Mouse (Mus musculus) layer of hippocampus, adult 2 months (tissue): ENCODE measurements around the gene Klre1. TPM values are rescaled to one million over a fixed set of nuclear protein-coding genes. Genes with fewer than 3 reads are reported as not detected.

Source experiments
- DNase-seq, 2 experiments: peaks; one replicate each; pipeline ENCODE4 v3.0.0; 2022; ENCODE audit warnings: low spot score in 2 of 2
- H3K27ac ChIP-seq: fragments of 200-600 bp; 2 replicates; pipeline ENCODE4 v1.8.1; 2022
- H3K4me3 ChIP-seq: fragments of 200-600 bp; 2 replicates; pipeline ENCODE4 v1.8.1; 2022; ENCODE audit warnings: mild to moderate bottlenecking
- CTCF ChIP-seq: fragments of 200-600 bp; conservative IDR thresholded peaks from 2 replicates; pipeline ENCODE4 v1.8.1; 2022; ENCODE audit warnings: antibody characterized with exemption, mild to moderate bottlenecking, moderate library complexity
- long read RNA-seq, 2 experiments: library from polyadenylated mRNA; stranded (forward); transcript quantifications; one replicate each; pipeline ENCODE4 v2.0.0; 2021; ENCODE audit warnings: borderline mapping rate in 2 of 2
- total RNA-seq, 2 experiments: library from RNA; stranded (reverse); gene quantifications; 2 replicates each; pipeline ENCODE4 v1.2.3; 2021

Gene Klre1
- not detected for total RNA-seq
- long read RNA-seq, experiment 1, result 0 reads
- long read RNA-seq, experiment 2, result 0 reads

GRCm38 (mm10) chr6:129577605-129578004 lies at the start of gene Klre1:
Klre1 (plus strand) TSS chr6:129577905.
- no peak for DNase-seq
- no peak for TF ChIP-seq CTCF
- H3K27ac ChIP-seq, result no peak within 1 kb of the TSS
- no peak within 1 kb of the TSS for H3K4me3 ChIP-seq

GRCm38 (mm10) chr6:129529605-129530004 lies 48.1 kb upstream of the Klre1 start:
- no peak for TF ChIP-seq CTCF
- no peak for DNase-seq
- Histone ChIP-seq H3K4me3 (no peak overlapping the region), H3K27ac (no peak overlapping the region)

DNA sequence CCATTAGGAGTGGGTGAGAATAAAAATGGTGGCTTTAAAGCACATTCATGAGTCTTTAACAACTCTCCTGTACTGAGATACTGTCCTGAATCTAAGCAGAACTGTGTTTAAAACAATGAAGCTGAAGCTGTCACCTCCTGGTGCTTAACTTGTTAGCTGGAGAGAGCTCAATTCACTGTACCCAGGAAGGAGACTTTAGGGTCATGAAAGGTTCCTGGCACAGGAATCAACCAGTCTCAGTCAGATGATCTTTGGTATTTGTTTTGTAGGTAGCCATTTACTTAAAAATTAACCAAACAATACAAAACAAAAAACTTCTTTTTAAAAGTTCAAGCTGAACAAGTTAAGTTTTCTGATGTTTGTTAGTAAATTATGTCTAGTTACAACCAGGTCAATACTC lies 47.4 kb upstream of the Klre1 start:
- H3K27ac ChIP-seq, result no peak overlapping the region
- DNase-seq, result no peak
- no peak for TF ChIP-seq CTCF
- no peak overlapping the region for H3K4me3 ChIP-seq

GRCm38 (mm10) chr6:129532556-129532941 lies 45.2 kb upstream of the Klre1 start:
- H3K4me3 ChIP-seq, result peak overlapping the region; percentile 87
- no peak for DNase-seq
- peak overlapping the region; percentile 99 for H3K27ac ChIP-seq
- TF ChIP-seq CTCF, result peak; percentile 51

- peak; percentile 81 to 87 for DNase-seq
- Histone ChIP-seq H3K27ac (peak within 1 kb of the TSS; percentile 99), H3K4me3 (peak within 1 kb of the TSS; percentile 87)
- no peak for TF ChIP-seq CTCF
These were observed 44.5 kb upstream of the Klre1 start, which contains the start of gene Gabarapl1 for GRCm38 (mm10) chr6:129532942-129533860. Gabarapl1 (plus strand) TSS chr6:129533160.

GRCm38 (mm10) chr6:129534057-129534456 lies 43.6 kb upstream of the Klre1 start:
- TF ChIP-seq CTCF, result no peak
- no peak for DNase-seq

GRCm38 (mm10) chr6:129534627-129535190 lies 43.0 kb upstream of the Klre1 start:
- Histone ChIP-seq H3K27ac (peak overlapping the region; percentile 99), H3K4me3 (peak overlapping the region; percentile 87)
- no peak for DNase-seq
- TF ChIP-seq CTCF, result no peak

More at GRCm38 (mm10) chr6:129534057-129534456, 43.6 kb upstream of the Klre1 start:
- Histone ChIP-seq H3K27ac (peak overlapping the region; percentile 99), H3K4me3 (peak overlapping the region; percentile 87)

DNA sequence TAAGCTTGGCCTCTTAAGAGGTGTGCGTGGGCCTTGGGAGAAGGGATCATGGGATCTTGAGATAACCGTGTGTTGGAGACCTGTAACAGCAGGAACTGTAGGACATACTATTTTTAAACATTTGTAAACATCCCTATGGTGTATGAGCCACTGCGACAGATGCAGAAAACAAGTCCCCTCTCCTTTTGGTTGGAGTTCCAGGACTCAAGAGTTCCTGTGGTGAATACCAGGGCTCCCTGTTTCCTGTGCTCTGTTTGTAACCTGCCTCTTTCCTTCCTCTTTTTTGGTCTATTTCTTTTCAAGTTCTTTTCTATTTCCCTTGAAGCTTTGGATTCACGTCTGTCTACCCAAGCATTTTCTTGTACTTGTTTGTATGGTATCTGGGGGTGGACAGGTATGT lies 42.0 kb upstream of the Klre1 start:
- no peak for TF ChIP-seq CTCF
- DNase-seq, result no peak
- Histone ChIP-seq H3K4me3 (peak overlapping the region; percentile 87), H3K27ac (peak overlapping the region; percentile 99)

DNA sequence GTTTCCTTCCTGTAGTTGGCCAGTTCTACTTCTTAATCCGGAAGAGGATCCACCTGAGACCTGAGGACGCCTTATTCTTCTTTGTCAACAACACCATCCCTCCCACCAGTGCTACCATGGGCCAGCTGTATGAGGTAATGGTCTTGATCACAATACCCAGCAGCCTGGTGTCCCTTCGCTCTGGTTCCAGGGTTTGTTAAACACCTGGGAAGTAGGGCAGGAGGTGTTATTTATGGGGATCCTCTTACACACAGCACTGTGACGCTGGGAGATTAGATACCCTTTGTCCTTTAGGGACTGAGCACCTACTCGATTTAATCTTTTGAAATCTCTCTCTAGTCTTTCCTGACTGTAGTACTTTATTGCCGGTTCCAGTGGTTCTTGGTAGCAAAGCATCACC lies 39.1 kb upstream of the Klre1 start:
- DNase-seq, result no peak
- no peak for TF ChIP-seq CTCF
- no peak overlapping the region for H3K27ac ChIP-seq
- H3K4me3 ChIP-seq, result no peak overlapping the region

GRCm38 (mm10) chr6:129541931-129542330 lies 35.8 kb upstream of the Klre1 start:
- no peak for DNase-seq
- no peak overlapping the region for H3K4me3 ChIP-seq
- no peak for TF ChIP-seq CTCF
- H3K27ac ChIP-seq, result no peak overlapping the region

GRCm38 (mm10) chr6:129542540-129542939 lies 35.2 kb upstream of the Klre1 start:
- Histone ChIP-seq H3K4me3 (no peak overlapping the region), H3K27ac (peak overlapping the region; percentile 20; the same call in 1 of the 2 replicates)
- TF ChIP-seq CTCF, result no peak
- no peak for DNase-seq

GRCm38 (mm10) chr6:129543709-129544606 lies 33.7 kb upstream of the Klre1 start:
- peak; percentile 98 for TF ChIP-seq CTCF
- DNase-seq, result peak; percentile 52 to 77
- no peak overlapping the region for H3K4me3 ChIP-seq
- peak overlapping the region; percentile 20 for H3K27ac ChIP-seq
